Mouse (Mus musculus) bone marrow macrophage, adult 2 months (primary cell): ENCODE measurements around the gene Ighmbp2.

Experiments
- CTCF ChIP-seq: IDR thresholded peaks from 2 replicates; pipeline ENCODE4 v1.5.1; 2012; ENCODE audit warnings: low read depth, mild to moderate bottlenecking, low read length, moderate library complexity
- POLR2A ChIP-seq: IDR thresholded peaks from 2 replicates; pipeline ENCODE4 v1.6.1; 2012; ENCODE audit warnings: mild to moderate bottlenecking, low read depth, low read length, borderline replicate concordance

DNA sequence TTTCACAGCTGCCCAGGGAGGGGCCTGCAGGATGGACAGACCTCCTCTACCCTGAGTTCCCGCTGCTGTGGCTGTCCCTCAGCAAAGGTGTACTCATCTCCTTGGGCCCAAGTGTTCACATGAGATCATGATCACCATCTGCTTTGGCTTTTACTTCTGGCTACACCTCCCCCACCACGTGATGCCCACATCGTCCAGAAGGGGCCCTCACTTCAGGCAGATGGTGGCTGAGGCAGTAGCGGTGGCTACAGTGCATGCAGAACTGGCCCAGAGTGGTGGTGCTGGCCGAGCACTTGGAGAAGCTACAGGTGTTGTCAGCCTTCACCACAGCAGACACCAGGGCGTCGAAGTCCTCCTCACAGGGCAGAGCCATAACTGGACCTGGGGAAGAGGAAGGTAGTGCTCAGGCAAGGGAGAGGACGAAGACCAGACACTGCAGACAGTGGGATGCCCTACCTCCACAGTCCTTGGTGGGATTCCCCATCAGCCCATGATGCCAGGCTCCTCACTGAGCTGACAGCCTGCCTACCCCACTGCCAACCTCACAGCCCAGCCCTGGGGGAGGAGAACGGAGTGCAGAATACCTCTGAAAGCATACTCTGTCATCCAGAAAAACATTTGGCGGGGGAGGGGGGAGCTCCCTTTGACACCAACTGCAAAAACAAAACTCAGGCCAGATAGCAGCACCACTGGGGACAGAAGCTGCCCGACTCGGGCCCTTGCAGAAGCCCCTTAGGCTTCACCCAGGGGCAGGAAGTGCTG lies 20.9 kb downstream of the Ighmbp2 start:
- TF ChIP-seq POLR2A: no peak
- no peak for TF ChIP-seq CTCF
